Mouse (Mus musculus) CD4-positive helper T cell, adult 2 months (primary cell): ENCODE measurements around the gene Olfr1278.
"Not testable (repeated sequence)": the region's sequence is repeated elsewhere in the genome, so short reads cannot be mapped to it uniquely, and the experiment has no call there.

Experiments
- DNase-seq: peaks from one replicate; pipeline ENCODE4 v3.0.0-alpha.2; 2012; ENCODE audit warnings: low read depth, missing footprints, low spot score

The Olfr1278 gene

GRCm38 (mm10) chr2:111289836-111290235, at the start of gene Olfr1278:
Gene Olfr1278, plus strand, starts transcription at chr2:111290136.
- no peak for DNase-seq

GRCm38 (mm10) chr2:111254216-111254615, 35.7 kb upstream of the Olfr1278 start, which contains the start of gene Olfr1276:
Gene Olfr1276, plus strand, starts transcription at chr2:111254516.
- DNase-seq, result no peak

GRCm38 (mm10) chr2:111274006-111274405, 15.9 kb upstream of the Olfr1278 start, which contains the start of gene Olfr1277:
Gene Olfr1277, minus strand, starts transcription at chr2:111274106.
- no peak for DNase-seq

- no peak for DNase-seq
These were observed 8.6 kb downstream of the Olfr1278 start for GRCm38 (mm10) chr2:111298541-111298940.

- DNase-seq, result no peak
These were observed 10.4 kb downstream of the Olfr1278 start, which contains the start of gene Olfr1279 for GRCm38 (mm10) chr2:111300374-111300773. Gene Olfr1279, plus strand, starts transcription at chr2:111300635.

- DNase-seq, result no peak
These were observed 23.8 kb downstream of the Olfr1278 start, which contains the start of gene Olfr1280 for GRCm38 (mm10) chr2:111313717-111314116. Gene Olfr1280, plus strand, starts transcription at chr2:111314017.

- DNase-seq, result no peak
These were observed 36.3 kb downstream of the Olfr1278 start, which contains the start of gene Olfr1281 for GRCm38 (mm10) chr2:111326220-111326619. Gene Olfr1281, plus strand, starts transcription at chr2:111326520.

GRCm38 (mm10) chr2:111333721-111334120, 43.8 kb downstream of the Olfr1278 start:
- not testable (repeated sequence) for DNase-seq

GRCm38 (mm10) chr2:111335976-111336375, 46.0 kb downstream of the Olfr1278 start, which contains the start of gene Olfr1282:
Gene Olfr1282, minus strand, starts transcription at chr2:111336076.
- no peak for DNase-seq
